Mouse (Mus musculus) heart, embryonic 13.5 days (tissue): Measurements from ENCODE around the gene Olfr700. TPM values are rescaled to one million over a fixed set of nuclear protein-coding genes. Genes with fewer than 3 reads are reported as not detected.
"Not testable (repeated sequence)": the region's sequence is repeated elsewhere in the genome, so short reads cannot be mapped to it uniquely, and the experiment has no call there.

Source experiments
- ATAC-seq: fragments of 200-750 bp; cut with Nextera tagmentation; 2 replicates; pipeline ENCODE4 v1.8.0; 2017; ENCODE audit warnings: moderate TSS enrichment; ENCODE audit not compliant: insufficient number of reproducible peaks, low FRiP score, low TSS enrichment; ENCODE audit errors: extremely low read depth
- H3K27ac ChIP-seq: fragments of 300-500 bp; sonication (generic); replicated peaks from 2 replicates; pipeline ENCODE4 v1.5.1; 2015; ENCODE audit warnings: moderate library complexity, mild to moderate bottlenecking, inconsistent platforms
- H3K27me3 ChIP-seq: fragments of 300-500 bp; sonication (generic); replicated peaks from 2 replicates; pipeline ENCODE4 v1.6.1; 2015; ENCODE audit warnings: mild to moderate bottlenecking, inconsistent platforms
- H3K36me3 ChIP-seq: fragments of 300-500 bp; sonication (generic); 2 replicates; pipeline ENCODE4 v1.6.1; 2015; ENCODE audit warnings: mild to moderate bottlenecking, inconsistent platforms
- H3K4me1 ChIP-seq: fragments of 300-500 bp; sonication (generic); 2 replicates; pipeline ENCODE4 v1.6.1; 2015; ENCODE audit warnings: inconsistent platforms
- H3K4me2 ChIP-seq: fragments of 300-500 bp; sonication (generic); 2 replicates; pipeline ENCODE4 v1.6.1; 2015; ENCODE audit warnings: inconsistent platforms, mild to moderate bottlenecking, moderate library complexity
- H3K4me3 ChIP-seq: fragments of 300-500 bp; sonication (generic); 2 replicates; pipeline ENCODE4 v1.5.1; 2015; ENCODE audit warnings: moderate library complexity, mild to moderate bottlenecking, inconsistent platforms
- H3K9ac ChIP-seq: fragments of 300-500 bp; sonication (generic); 2 replicates; pipeline ENCODE4 v1.6.1; 2015; ENCODE audit warnings: inconsistent platforms, mild to moderate bottlenecking, moderate library complexity
- H3K9me3 ChIP-seq: fragments of 300-500 bp; sonication (generic); 2 replicates; pipeline ENCODE4 v1.6.1; 2016; ENCODE audit warnings: inconsistent platforms
- WGBS: fragments of 180-500 bp; shearing (Covaris S2); methylation state at CpG from one replicate; pipeline ENCODE4 v1.1.7; 2015; ENCODE audit warnings: mixed read lengths; 5-methylcytosine and 5-hydroxymethylcytosine counted together
- polyA plus RNA-seq: library from polyadenylated mRNA; unstranded; fragments of >200 nt; fragmentation: Nextera tagmentation; extraction: Ambion mirVana; gene quantifications from 2 replicates; pipeline ENCODE4 v1.2.1, GENCODE M21; 2015

Gene Olfr700
- polyA plus RNA-seq: not detected in 2 replicates

- no peaks in the 10 kb centered on the region for H3K36me3 ChIP-seq
- H3K27me3 ChIP-seq: no peaks in the 10 kb centered on the region
- no peak within 1 kb of the TSS for H3K9ac ChIP-seq
- no peak within 1 kb of the TSS for H3K4me3 ChIP-seq
- no peaks in the 10 kb centered on the region for H3K4me1 ChIP-seq
- no peak within 1 kb of the TSS for H3K27ac ChIP-seq
- 76% methylated on average over 1 of the region's 1 CpGs for WGBS
- 0 out of 2 replicates have a peak, but pooled peaks cover 3% of the 10 kb centered on the region for H3K9me3 ChIP-seq
- H3K4me2 ChIP-seq: no peak within 1 kb of the TSS
- no peak for ATAC-seq
Observed at GRCm38 (mm10) chr7:106808734-106809133, at the start of gene Olfr700. Gene Olfr700, minus strand, starts transcription at chr7:106808834.

DNA sequence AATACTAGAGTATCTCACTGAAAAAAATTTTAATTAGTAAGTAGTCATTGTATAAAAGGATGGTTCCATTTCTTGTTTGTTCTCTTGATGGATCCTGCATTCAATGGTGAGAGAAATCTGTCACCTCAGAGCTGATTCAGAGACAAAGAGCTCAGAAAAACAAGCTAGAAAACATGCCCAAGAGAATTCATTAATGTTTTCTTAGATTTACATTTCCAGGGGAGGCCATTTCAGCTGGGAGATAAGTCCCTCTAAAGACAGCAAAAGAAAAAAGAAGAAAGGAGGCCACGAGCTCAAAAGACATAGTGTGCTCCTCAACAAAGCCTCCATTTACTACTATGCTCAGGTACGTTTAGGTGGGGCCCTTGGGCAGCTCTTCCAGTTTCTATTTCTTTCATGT is 34.4 kb upstream of the Olfr700 start, which contains the start of gene Olfr703:
Olfr703 (plus strand) TSS at position 301 of the 400 bp plus-strand sequence.
- Histone ChIP-seq H3K27ac (no peak within 1 kb of the TSS), H3K4me2 (no peak within 1 kb of the TSS), H3K27me3 (no peaks in the 10 kb centered on the region), H3K4me1 (no peaks in the 10 kb centered on the region), H3K4me3 (no peak within 1 kb of the TSS), H3K9ac (no peak within 1 kb of the TSS), H3K36me3 (no peaks in the 10 kb centered on the region), H3K9me3 (peaks cover 11% of the 10 kb centered on the region; the same call in 1 of the 2 replicates)
- no peak for ATAC-seq
- 46% methylated on average over 2 of the region's 2 CpGs for WGBS

DNA sequence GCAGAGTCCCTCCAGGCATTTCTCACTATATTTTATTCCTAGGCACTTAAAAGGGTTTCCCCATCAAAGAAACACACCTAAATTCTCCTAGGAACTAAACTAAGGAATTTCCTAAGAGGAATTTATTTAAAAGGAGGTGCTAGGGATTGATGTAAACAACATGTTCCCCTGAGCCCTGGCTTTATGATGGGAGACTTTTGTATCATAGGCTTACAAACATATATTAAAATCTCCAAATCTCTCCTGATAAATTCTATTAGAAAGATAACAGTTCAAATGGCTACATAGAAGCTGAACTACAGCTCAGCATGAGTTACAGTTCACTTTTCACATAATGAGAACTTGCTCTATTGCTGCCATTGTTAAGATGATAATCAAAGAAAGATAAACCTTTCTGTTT is 25.2 kb upstream of the Olfr700 start, which contains the start of gene Olfr702:
Olfr702 (minus strand) TSS at position 101 of the 400 bp plus-strand sequence.
- Histone ChIP-seq H3K4me3 (no peak within 1 kb of the TSS), H3K36me3 (no peaks in the 10 kb centered on the region), H3K9ac (no peak within 1 kb of the TSS), H3K27ac (no peak within 1 kb of the TSS), H3K4me1 (no peaks in the 10 kb centered on the region), H3K27me3 (no peaks in the 10 kb centered on the region), H3K4me2 (no peak within 1 kb of the TSS), H3K9me3 (peaks cover 3% of the 10 kb centered on the region; the same call in 1 of the 2 replicates)
- no peak for ATAC-seq

DNA sequence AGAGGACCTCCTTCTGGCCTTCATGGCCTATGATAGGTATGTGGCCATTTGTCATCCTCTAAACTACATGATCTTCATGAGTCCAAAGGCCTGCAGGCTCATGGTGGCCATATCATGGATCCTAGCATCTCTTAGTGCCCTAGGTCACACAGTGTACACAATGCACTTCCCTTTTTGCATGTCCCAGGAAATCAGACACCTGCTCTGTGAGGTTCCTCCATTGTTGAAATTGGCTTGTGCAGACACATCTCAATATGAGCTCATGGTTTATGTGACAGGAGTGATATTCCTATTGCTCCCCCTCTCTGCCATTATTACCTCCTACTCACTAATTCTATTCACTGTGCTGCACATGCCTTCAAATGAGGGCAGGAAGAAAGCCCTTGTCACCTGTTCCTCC is 9.8 kb upstream of the Olfr700 start:
- no peak overlapping the region for H3K4me2 ChIP-seq
- no peak for ATAC-seq
- no peaks in the 10 kb centered on the region for H3K36me3 ChIP-seq
- no peaks in the 10 kb centered on the region for H3K27me3 ChIP-seq
- no peak overlapping the region for H3K27ac ChIP-seq
- no peaks in the 10 kb centered on the region for H3K4me1 ChIP-seq
- H3K9ac ChIP-seq: no peak overlapping the region
- no peaks in the 10 kb centered on the region for H3K9me3 ChIP-seq
- H3K4me3 ChIP-seq: no peak overlapping the region

DNA sequence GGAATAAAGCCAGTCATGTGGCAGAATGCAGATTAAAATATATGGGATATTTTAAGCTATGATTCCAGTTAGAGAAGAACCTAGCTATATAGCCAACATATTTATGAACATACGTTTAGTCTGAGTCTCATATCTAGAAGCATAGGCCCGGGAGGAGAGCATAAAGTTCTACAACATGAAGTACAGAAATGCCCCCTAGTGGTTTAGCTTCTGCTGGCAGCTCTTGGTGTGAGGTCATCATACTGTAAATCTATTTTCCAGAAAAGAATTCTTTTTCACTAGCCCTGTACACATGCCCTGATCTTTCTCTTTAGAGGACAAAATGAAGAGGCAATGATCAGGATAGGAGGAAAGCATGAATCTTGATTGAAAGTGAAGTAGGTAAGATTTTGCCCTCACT is 7.1 kb upstream of the Olfr700 start:
- no peak overlapping the region for H3K4me2 ChIP-seq
- no peaks in the 10 kb centered on the region for H3K4me1 ChIP-seq
- H3K36me3 ChIP-seq: no peaks in the 10 kb centered on the region
- no peak overlapping the region for H3K9ac ChIP-seq
- H3K9me3 ChIP-seq: no peaks in the 10 kb centered on the region
- no peak for ATAC-seq
- 26% methylated on average over 2 of the region's 2 CpGs for WGBS
- no peak overlapping the region for H3K27ac ChIP-seq
- no peaks in the 10 kb centered on the region for H3K27me3 ChIP-seq
- no peak overlapping the region for H3K4me3 ChIP-seq

GRCm38 (mm10) chr7:106813829-106814228 is 5.2 kb upstream of the Olfr700 start, which contains the start of gene Olfr701:
Gene Olfr701, plus strand, starts transcription at chr7:106814129.
- WGBS: 60% methylated on average over 2 of the region's 2 CpGs
- Histone ChIP-seq H3K36me3 (no peaks in the 10 kb centered on the region), H3K4me1 (no peaks in the 10 kb centered on the region), H3K9ac (no peak within 1 kb of the TSS), H3K27ac (no peak within 1 kb of the TSS), H3K4me2 (no peak within 1 kb of the TSS), H3K27me3 (no peaks in the 10 kb centered on the region), H3K9me3 (no peaks in the 10 kb centered on the region), H3K4me3 (no peak within 1 kb of the TSS)
- ATAC-seq: no peak

GRCm38 (mm10) chr7:106793098-106793497 is 15.5 kb downstream of the Olfr700 start, which contains the start of gene Olfr699:
Gene Olfr699, minus strand, starts transcription at chr7:106793198.
- no peak for ATAC-seq
- 69% methylated on average over 1 of the region's 1 CpGs for WGBS

GRCm38 (mm10) chr7:106788330-106788729 is 20.3 kb downstream of the Olfr700 start:
- H3K4me2 ChIP-seq: no peak overlapping the region
- no peak overlapping the region for H3K9ac ChIP-seq
- no peak for ATAC-seq
- no peaks in the 10 kb centered on the region for H3K27me3 ChIP-seq
- H3K9me3 ChIP-seq: no peaks in the 10 kb centered on the region
- no peaks in the 10 kb centered on the region for H3K4me1 ChIP-seq
- no peak overlapping the region for H3K4me3 ChIP-seq
- H3K27ac ChIP-seq: no peak overlapping the region
- H3K36me3 ChIP-seq: no peaks in the 10 kb centered on the region

More at GRCm38 (mm10) chr7:106793098-106793497, 15.5 kb downstream of the Olfr700 start, which contains the start of gene Olfr699:
- no peaks in the 10 kb centered on the region for H3K36me3 ChIP-seq
- no peak within 1 kb of the TSS for H3K9ac ChIP-seq
- H3K27me3 ChIP-seq: no peaks in the 10 kb centered on the region
- no peaks in the 10 kb centered on the region for H3K9me3 ChIP-seq
- H3K4me1 ChIP-seq: no peaks in the 10 kb centered on the region
- H3K4me2 ChIP-seq: no peak within 1 kb of the TSS
- H3K4me3 ChIP-seq: no peak within 1 kb of the TSS
- H3K27ac ChIP-seq: no peak within 1 kb of the TSS

GRCm38 (mm10) chr7:106761008-106761407 is 47.6 kb downstream of the Olfr700 start:
- not testable (repeated sequence) for H3K27me3 ChIP-seq, H3K36me3 ChIP-seq, H3K4me2 ChIP-seq, H3K27ac ChIP-seq, H3K9ac ChIP-seq, H3K4me1 ChIP-seq, H3K9me3 ChIP-seq, H3K4me3 ChIP-seq, ATAC-seq
- 84% methylated on average over 2 of the region's 2 CpGs for WGBS

GRCm38 (mm10) chr7:106758800-106759199 is 49.8 kb downstream of the Olfr700 start:
- H3K36me3 ChIP-seq: no peaks in the 10 kb centered on the region
- H3K4me3 ChIP-seq: no peak overlapping the region
- no peak overlapping the region for H3K4me2 ChIP-seq
- H3K27me3 ChIP-seq: no peaks in the 10 kb centered on the region
- peaks cover 4% of the 10 kb centered on the region; the same call in 1 of the 2 replicates for H3K9me3 ChIP-seq
- H3K4me1 ChIP-seq: no peaks in the 10 kb centered on the region
- H3K27ac ChIP-seq: no peak overlapping the region
- no peak overlapping the region for H3K9ac ChIP-seq
- WGBS: 80% methylated on average over 2 of the region's 2 CpGs
- no peak for ATAC-seq
